Mouse (Mus musculus): ENCODE measurements around the gene Cstf2. TPM values are rescaled to one million over a fixed set of nuclear protein-coding genes. Genes with fewer than 3 reads are reported as not detected.

Gene Cstf2
- polyA plus RNA-seq (2011; ENCODE audit: insufficient read depth, insufficient read length, low read depth, missing spikeins): 74.3 and 76.1 TPM in 2 replicates

GRCm38 (mm10) chrX:134058987-134059712 is at the start of gene Cstf2:
Gene Cstf2, plus strand, starts transcription at chrX:134059187.
- Histone ChIP-seq H3K4me1 (ENCODE audit: control insufficient read depth, insufficient read depth, low read length) (no peaks in the 10 kb centered on the region), H3K27ac (ENCODE audit: insufficient read depth, low read length) (peak within 1 kb of the TSS; percentile 64), H3K36me3 (ENCODE audit: control insufficient read depth, insufficient read depth, low read length, poor library complexity, severe bottlenecking) (peaks cover 17% of the 10 kb centered on the region), H3K4me3 (ENCODE audit: low read depth, low read length) (peak within 1 kb of the TSS; percentile 71), H3K9me3 (replicated peaks; ENCODE audit: control insufficient read depth, insufficient read depth, low read length, poor library complexity, severe bottlenecking) (no peaks in the 10 kb centered on the region), H3K9ac (ENCODE audit: low read depth, poor library complexity, severe bottlenecking) (peak within 1 kb of the TSS; percentile 90), H3K27me3 (ENCODE audit: control insufficient read depth, insufficient read depth, low read length, poor library complexity, severe bottlenecking) (no peaks in the 10 kb centered on the region)
- no peak for TF ChIP-seq EP300 (IDR thresholded peaks at IDR 0.05; ENCODE audit: insufficient read depth, low read depth, low read length)
- TF ChIP-seq POLR2A (IDR thresholded peaks at IDR 0.05; ENCODE audit: insufficient read depth, low read length): peak; percentile 71

- Histone ChIP-seq H3K4me1 (ENCODE audit: control insufficient read depth, insufficient read depth, low read length) (no peaks in the 10 kb centered on the region), H3K9ac (ENCODE audit: low read depth, poor library complexity, severe bottlenecking) (no peak overlapping the region), H3K27ac (ENCODE audit: insufficient read depth, low read length) (no peak overlapping the region), H3K36me3 (ENCODE audit: control insufficient read depth, insufficient read depth, low read length, poor library complexity, severe bottlenecking) (no peaks in the 10 kb centered on the region), H3K27me3 (ENCODE audit: control insufficient read depth, insufficient read depth, low read length, poor library complexity, severe bottlenecking) (no peaks in the 10 kb centered on the region), H3K9me3 (replicated peaks; ENCODE audit: control insufficient read depth, insufficient read depth, low read length, poor library complexity, severe bottlenecking) (no peaks in the 10 kb centered on the region), H3K4me3 (ENCODE audit: low read depth, low read length) (no peak overlapping the region)
- TF ChIP-seq POLR2A (IDR thresholded peaks at IDR 0.05; ENCODE audit: insufficient read depth, low read length) (no peak), CTCF (IDR thresholded peaks at IDR 0.05; ENCODE audit: low read depth, low read length) (peak; percentile 18), EP300 (IDR thresholded peaks at IDR 0.05; ENCODE audit: insufficient read depth, low read depth, low read length) (no peak)
These were observed 40.0 kb upstream of the Cstf2 start for GRCm38 (mm10) chrX:134019005-134019404.

GRCm38 (mm10) chrX:134020664-134021063 is 38.3 kb upstream of the Cstf2 start:
- Histone ChIP-seq H3K9me3 (replicated peaks; ENCODE audit: control insufficient read depth, insufficient read depth, low read length, poor library complexity, severe bottlenecking) (no peaks in the 10 kb centered on the region), H3K27ac (ENCODE audit: insufficient read depth, low read length) (no peak overlapping the region), H3K9ac (ENCODE audit: low read depth, poor library complexity, severe bottlenecking) (no peak overlapping the region), H3K4me3 (ENCODE audit: low read depth, low read length) (no peak overlapping the region), H3K4me1 (ENCODE audit: control insufficient read depth, insufficient read depth, low read length) (no peaks in the 10 kb centered on the region), H3K27me3 (ENCODE audit: control insufficient read depth, insufficient read depth, low read length, poor library complexity, severe bottlenecking) (no peaks in the 10 kb centered on the region), H3K36me3 (ENCODE audit: control insufficient read depth, insufficient read depth, low read length, poor library complexity, severe bottlenecking) (no peaks in the 10 kb centered on the region)
- TF ChIP-seq POLR2A (IDR thresholded peaks at IDR 0.05; ENCODE audit: insufficient read depth, low read length): no peak
- TF ChIP-seq EP300 (IDR thresholded peaks at IDR 0.05; ENCODE audit: insufficient read depth, low read depth, low read length): no peak
- TF ChIP-seq CTCF (IDR thresholded peaks at IDR 0.05; ENCODE audit: low read depth, low read length): no peak

- Histone ChIP-seq H3K9me3 (replicated peaks; ENCODE audit: control insufficient read depth, insufficient read depth, low read length, poor library complexity, severe bottlenecking) (no peaks in the 10 kb centered on the region), H3K4me3 (ENCODE audit: low read depth, low read length) (no peak overlapping the region), H3K4me1 (ENCODE audit: control insufficient read depth, insufficient read depth, low read length) (no peaks in the 10 kb centered on the region), H3K27me3 (ENCODE audit: control insufficient read depth, insufficient read depth, low read length, poor library complexity, severe bottlenecking) (no peaks in the 10 kb centered on the region), H3K9ac (ENCODE audit: low read depth, poor library complexity, severe bottlenecking) (no peak overlapping the region), H3K36me3 (ENCODE audit: control insufficient read depth, insufficient read depth, low read length, poor library complexity, severe bottlenecking) (no peaks in the 10 kb centered on the region), H3K27ac (ENCODE audit: insufficient read depth, low read length) (no peak overlapping the region)
- TF ChIP-seq CTCF (IDR thresholded peaks at IDR 0.05; ENCODE audit: low read depth, low read length) (no peak), EP300 (IDR thresholded peaks at IDR 0.05; ENCODE audit: insufficient read depth, low read depth, low read length) (no peak), POLR2A (IDR thresholded peaks at IDR 0.05; ENCODE audit: insufficient read depth, low read length) (no peak)
These were observed 10.0 kb upstream of the Cstf2 start for GRCm38 (mm10) chrX:134048994-134049393.

- Histone ChIP-seq H3K36me3 (ENCODE audit: control insufficient read depth, insufficient read depth, low read length, poor library complexity, severe bottlenecking) (peaks cover 5% of the 10 kb centered on the region), H3K9ac (ENCODE audit: low read depth, poor library complexity, severe bottlenecking) (no peak overlapping the region), H3K27ac (ENCODE audit: insufficient read depth, low read length) (no peak overlapping the region), H3K4me1 (ENCODE audit: control insufficient read depth, insufficient read depth, low read length) (no peaks in the 10 kb centered on the region), H3K27me3 (ENCODE audit: control insufficient read depth, insufficient read depth, low read length, poor library complexity, severe bottlenecking) (no peaks in the 10 kb centered on the region), H3K4me3 (ENCODE audit: low read depth, low read length) (no peak overlapping the region), H3K9me3 (replicated peaks; ENCODE audit: control insufficient read depth, insufficient read depth, low read length, poor library complexity, severe bottlenecking) (no peaks in the 10 kb centered on the region)
- no peak for TF ChIP-seq POLR2A (IDR thresholded peaks at IDR 0.05; ENCODE audit: insufficient read depth, low read length)
- TF ChIP-seq EP300 (IDR thresholded peaks at IDR 0.05; ENCODE audit: insufficient read depth, low read depth, low read length): no peak
- TF ChIP-seq CTCF (IDR thresholded peaks at IDR 0.05; ENCODE audit: low read depth, low read length): no peak
These were observed 2.1 kb upstream of the Cstf2 start for GRCm38 (mm10) chrX:134056897-134057296.

Data from ES-Bruce4 (cell line).